Mouse (Mus musculus) brain, embryonic 14.5 days (tissue): ENCODE results near the gene Rsl24d1.

Experiments
- CTCF ChIP-seq: fragments of 200-500 bp; IDR thresholded peaks from 2 replicates; pipeline ENCODE4 v1.5.1; 2012; ENCODE audit warnings: inconsistent platforms, mild to moderate bottlenecking, moderate library complexity, borderline replicate concordance; ENCODE audit not compliant: insufficient read depth, insufficient read length; ENCODE audit errors: extremely low read depth
- POLR2A ChIP-seq: fragments of 200-500 bp; IDR thresholded peaks from 2 replicates; pipeline ENCODE4 v1.6.1; 2012; ENCODE audit warnings: mild to moderate bottlenecking, inconsistent platforms, borderline replicate concordance; ENCODE audit not compliant: poor library complexity, insufficient read depth, insufficient read length, severe bottlenecking; ENCODE audit errors: extremely low read depth

DNA sequence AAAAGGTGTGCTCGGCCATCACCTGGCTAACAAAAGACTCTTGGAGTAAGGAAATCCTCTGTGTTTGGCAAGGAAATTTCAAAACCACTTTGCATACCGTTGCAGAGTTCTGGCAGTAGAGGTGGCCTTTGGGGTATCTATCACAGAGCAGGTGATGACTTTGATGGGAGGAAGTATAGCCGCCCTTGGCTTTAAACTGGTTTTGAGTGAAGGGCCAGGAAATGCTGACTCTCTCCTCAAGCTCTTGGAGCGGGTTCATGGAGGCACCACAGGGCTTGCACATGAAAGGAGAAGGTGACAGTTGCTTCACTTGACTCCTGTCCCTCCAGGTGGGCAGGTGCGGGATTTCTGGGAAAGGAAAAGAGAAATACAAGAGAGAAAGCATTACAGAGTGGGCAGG is 25.6 kb upstream of the Rsl24d1 start:
- TF ChIP-seq POLR2A (no peak), CTCF (no peak)
